Mouse (Mus musculus): ENCODE results near the gene Snd1. TPM values are rescaled to one million over a fixed set of nuclear protein-coding genes. Genes with fewer than 3 reads are reported as not detected.
A peak's percentile ranks its signal among the peaks of the same experiment; 100 is the strongest.

Gene Snd1
- total RNA-seq, 2 experiments from 2014 or later = 110 to 112 TPM

DNA sequence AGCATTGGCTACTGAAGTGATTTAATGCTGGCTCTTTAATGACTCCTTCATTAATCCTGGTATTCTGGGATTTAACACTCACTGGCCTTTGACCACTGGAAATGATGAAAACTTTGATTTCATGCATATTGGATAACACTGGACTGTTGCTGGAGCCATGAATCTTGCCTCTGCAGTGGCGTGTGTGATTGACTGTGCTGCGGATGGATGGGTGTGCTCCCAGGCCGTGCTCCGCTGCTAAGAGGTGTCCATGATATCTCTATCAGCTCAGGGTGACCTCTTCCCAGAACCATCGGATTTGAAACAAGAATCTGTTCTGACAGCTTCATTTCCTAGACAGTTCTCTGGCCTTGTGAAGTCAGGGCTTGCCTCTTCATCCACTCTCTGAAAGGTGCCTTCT is 210.8 kb downstream of the Snd1 start:
- DNase-seq (ENCODE audit: low spot score in 2 of 2) = no peak
- Histone ChIP-seq H3K4me3 (no peak overlapping the region), H3K27ac (0 out of 2 replicates have a peak overlapping the region, but pooled peaks have one; percentile 4)
- no peak for TF ChIP-seq CTCF (conservative IDR thresholded peaks at IDR 0.05)

DNA sequence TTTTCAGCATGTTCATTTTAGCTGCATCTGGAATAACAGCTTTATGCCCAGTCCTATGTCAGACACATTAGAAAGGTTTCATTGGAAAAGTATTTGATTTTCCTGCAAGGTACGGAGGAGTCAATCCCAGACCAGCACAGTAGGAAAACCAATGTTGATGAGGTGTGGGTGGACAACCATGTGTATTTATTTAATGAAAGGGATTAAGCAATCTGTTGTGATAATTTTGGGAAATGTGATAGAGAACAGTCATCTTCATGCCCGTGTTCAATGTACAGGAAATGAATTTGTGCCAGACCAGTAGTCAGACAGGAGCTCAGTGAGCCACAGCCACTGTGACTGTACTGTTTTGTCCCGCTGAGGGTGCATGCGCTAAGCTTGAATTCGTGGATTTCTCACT is 212.8 kb downstream of the Snd1 start:
- H3K4me3 ChIP-seq = no peak overlapping the region
- no peak for TF ChIP-seq CTCF (conservative IDR thresholded peaks at IDR 0.05)
- H3K27ac ChIP-seq = peak overlapping the region; percentile 54; the same call in 1 of the 2 replicates
- DNase-seq (ENCODE audit: low spot score in 2 of 2) = peak in 1 of 2 experiments; percentile 57

DNA sequence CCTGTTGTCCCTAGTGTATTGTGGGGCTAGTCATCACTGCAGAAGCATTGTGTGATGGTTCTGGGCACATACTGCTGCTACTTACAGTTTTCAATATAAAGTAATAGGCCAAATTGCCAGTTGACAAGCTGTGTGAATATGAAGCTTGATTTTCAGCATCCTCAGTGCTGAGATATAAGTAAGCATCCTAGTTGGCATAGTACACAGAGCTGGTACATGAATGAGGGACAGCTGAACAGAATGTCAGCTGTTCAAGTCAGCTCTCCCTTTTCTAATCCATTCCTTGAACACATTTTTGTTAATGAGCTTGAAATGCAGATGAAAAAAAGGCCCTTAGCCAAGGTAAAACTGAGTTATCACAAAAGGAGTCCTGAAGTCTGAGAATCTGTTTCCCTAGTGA is 217.7 kb downstream of the Snd1 start:
- no peak for TF ChIP-seq CTCF (conservative IDR thresholded peaks at IDR 0.05)
- Histone ChIP-seq H3K4me3 (no peak overlapping the region), H3K27ac (peak overlapping the region; percentile 16; the same call in 1 of the 2 replicates)
- no peak for DNase-seq (ENCODE audit: low spot score in 2 of 2)

DNA sequence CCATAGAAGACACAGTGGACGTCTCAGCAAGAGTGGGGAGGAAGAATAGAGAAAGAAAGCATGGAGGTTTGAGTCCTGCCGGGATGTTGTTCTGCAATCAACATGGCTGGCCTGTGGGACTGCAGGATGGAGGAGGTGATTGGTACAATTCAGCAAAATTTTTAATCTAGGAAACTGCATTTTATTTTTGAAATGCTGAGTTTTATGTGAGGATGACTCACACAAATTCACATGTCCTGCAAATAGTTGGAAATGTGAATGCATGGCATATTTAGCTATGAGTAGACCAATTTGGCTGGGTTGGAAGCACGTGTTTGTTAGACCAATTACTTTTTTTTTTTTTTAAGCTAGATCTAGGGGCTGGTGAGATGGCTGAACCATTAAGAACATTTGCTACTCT is 222.3 kb downstream of the Snd1 start:
- no peak for TF ChIP-seq CTCF (conservative IDR thresholded peaks at IDR 0.05)
- Histone ChIP-seq H3K4me3 (no peak overlapping the region), H3K27ac (no peak overlapping the region)
- no peak for DNase-seq (ENCODE audit: low spot score in 2 of 2)

DNA sequence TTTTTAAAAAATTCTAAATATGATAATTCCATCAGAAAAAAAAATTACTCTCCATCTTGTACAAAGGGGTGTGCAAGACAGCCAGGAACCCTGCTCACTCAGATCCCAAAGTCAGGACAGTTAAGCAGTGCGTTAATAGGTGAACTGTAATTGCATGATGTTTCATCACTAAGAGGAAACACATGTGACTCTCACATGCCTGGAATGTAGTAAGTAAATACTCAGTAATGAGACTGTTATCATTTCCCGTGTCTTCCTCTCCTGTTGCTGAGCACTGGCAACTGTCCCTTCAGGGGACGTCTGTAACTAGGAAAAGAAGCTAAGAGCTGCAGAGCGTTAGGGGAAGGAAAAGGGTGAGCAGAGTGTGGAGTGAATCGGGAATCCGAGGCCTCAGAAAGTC is 229.7 kb downstream of the Snd1 start:
- TF ChIP-seq CTCF (conservative IDR thresholded peaks at IDR 0.05) = no peak
- Histone ChIP-seq H3K4me3 (no peak overlapping the region), H3K27ac (peak overlapping the region; percentile 89)
- DNase-seq (ENCODE audit: low spot score in 2 of 2) = no peak

DNA sequence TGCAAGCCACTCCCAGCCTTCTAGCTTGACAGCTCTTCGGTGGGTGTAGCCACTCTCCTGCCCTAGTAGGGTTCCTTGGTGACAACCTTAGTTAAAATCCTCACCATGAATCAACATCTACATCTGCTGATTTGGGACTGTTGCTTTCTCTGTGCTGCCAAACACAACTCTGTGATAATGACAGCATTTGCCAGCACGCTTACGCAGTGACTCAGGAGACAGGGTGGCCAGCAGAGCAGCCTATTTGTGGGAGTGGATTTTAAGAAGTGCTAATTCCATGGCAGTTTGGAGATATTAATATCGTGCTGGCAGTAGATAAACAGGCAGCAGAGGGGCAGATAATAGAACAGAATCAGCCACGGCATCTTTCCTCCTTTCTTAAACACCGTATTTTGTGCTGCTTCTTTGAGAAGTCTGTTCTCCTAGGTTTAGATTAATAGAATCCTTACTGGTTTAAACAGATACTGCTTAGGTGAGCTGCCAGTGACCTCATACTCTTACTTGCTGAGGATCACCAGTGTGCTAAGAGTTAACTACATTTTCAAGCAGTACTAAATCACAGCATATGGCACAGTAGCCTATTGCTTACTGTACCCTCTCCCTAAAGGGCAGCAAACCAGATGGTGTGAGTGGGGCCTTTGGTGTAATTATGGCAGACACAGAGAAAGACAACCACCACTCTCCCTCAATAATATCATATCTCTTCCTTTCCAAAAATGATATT is 230.6 kb downstream of the Snd1 start:
- peak; percentile 61 to 85 for DNase-seq (ENCODE audit: low spot score in 2 of 2)
- TF ChIP-seq CTCF (conservative IDR thresholded peaks at IDR 0.05) = no peak
- Histone ChIP-seq H3K4me3 (peak overlapping the region; percentile 1; the same call in 1 of the 2 replicates), H3K27ac (peak overlapping the region; percentile 89)

DNA sequence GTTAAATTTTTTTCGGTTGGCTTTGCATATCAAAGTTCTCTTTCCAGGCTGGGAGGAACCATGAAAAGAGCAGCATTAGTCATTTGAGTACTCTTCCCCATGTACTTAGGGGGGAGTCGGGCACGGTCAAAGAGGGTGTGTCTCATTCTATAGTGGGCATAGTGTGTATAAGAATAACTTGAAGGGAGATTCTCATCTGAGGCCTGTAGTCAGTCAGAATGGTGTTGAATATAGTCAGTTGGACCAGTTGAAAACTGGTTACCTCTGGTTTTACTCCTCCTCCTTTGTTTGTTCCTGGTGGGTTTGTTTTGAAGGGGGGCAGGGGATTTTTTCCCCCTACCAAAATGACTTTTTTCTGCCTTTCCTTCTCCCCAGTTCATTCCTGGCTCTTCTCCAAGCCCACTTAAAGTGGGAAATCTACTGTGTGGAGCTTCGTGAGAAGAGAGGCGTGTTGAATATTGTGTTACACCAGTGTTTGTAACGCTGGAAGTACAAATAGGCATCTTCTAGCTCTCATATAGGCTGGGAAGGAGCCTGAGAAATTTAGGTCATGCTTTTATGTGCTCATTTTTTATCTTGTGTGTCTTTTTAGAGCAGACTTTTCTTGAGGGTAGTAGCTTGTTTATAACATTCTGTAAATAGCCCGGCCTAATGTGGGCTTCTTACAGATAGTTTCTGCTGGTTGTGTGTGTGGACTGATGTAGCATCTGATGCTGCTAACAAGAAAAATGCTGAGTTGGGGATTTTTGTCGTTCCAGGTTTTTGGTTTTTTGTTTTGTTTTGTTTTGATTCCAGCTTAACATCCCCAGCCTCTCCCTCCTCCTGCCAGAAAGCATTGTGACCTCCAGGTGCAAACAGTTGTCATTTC is 231.4 kb downstream of the Snd1 start:
- TF ChIP-seq CTCF (conservative IDR thresholded peaks at IDR 0.05) = no peak
- Histone ChIP-seq H3K27ac (peak overlapping the region; percentile 89), H3K4me3 (no peak overlapping the region)
- DNase-seq (ENCODE audit: low spot score in 2 of 2) = no peak

DNA sequence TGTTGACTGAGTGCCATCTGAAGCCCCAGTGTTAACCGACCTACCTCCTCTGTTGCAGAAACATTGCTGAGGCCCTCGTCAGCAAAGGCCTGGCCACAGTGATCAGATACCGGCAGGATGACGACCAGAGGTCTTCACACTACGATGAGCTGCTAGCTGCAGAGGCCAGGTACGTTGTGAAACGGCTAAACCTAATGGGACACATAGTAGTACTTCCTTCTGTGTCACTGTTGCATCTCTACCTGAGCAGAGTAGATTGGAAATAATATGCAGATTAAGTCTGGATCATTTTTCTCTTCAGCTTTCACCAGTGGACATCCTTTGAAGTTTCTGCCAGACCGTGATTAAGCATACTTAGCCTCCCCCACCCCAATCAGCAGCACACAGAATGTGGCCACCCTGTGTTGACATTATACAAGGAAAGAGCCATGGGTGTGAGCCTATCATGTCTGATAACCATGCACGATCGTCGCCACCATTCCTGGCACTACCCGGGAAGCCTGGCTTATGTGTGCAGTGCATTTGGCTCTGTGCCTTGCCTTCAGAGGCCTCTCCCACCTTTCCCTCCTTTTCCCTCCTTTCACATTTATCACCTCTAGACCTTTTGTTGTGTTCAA is 232.1 kb downstream of the Snd1 start:
- no peak overlapping the region for H3K4me3 ChIP-seq
- no peak for TF ChIP-seq CTCF (conservative IDR thresholded peaks at IDR 0.05)
- H3K27ac ChIP-seq = peak overlapping the region; percentile 89
- no peak for DNase-seq (ENCODE audit: low spot score in 2 of 2)

DNA sequence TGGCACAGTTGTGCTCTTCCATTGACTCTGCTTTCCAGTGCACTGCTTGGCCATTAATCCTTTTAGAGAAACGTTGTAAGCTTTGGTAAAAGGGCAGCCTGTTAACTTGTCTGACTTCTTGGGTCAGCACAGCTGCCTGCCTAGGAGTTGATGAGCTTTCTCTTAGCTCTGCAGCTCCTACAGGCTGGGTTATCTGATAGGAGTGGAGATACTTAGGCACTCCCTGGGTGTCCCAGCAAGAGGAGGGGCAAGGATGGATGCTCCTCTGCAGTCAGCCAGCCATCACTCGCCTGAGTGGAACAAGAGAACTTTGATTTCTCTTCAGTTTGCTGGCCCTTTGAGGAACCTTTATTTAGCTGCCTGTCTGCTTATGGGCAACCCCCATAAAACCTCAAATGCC is 235.1 kb downstream of the Snd1 start:
- no peak for TF ChIP-seq CTCF (conservative IDR thresholded peaks at IDR 0.05)
- Histone ChIP-seq H3K27ac (peak overlapping the region; percentile 29; the same call in 1 of the 2 replicates), H3K4me3 (no peak overlapping the region)
- DNase-seq (ENCODE audit: low spot score in 2 of 2) = no peak

DNA sequence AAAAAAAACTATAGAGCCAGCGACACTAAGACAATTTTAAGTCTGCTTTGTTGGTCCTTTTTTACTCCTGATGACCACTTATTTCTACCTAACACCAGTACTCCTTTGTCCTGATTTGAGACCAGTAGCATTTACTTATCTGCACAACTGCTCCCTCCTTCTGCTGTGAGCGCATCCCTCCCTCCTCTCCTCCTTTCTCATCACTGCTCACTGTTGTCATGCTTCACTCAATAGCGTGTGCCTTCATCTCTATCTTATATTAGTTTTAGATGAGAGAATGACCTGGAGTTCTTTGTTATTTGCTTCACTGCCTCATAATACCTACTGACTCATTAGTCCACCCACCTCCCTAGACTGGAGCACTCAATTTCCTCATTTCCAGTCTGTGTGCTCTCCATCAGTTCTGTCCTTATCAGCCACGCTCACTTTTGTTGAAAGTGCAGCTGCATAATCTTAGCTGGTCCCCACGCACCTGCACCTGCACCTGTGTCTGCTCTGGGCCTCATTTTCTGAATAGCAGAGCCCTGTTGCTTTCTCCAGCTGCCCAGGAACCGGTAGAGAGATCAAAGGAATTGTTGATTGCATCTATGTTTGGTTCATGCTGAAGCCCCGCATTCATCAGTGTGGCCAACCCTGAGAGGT is 242.4 kb downstream of the Snd1 start:
- peak overlapping the region; percentile 18; the same call in 1 of the 2 replicates for H3K27ac ChIP-seq
- TF ChIP-seq CTCF (conservative IDR thresholded peaks at IDR 0.05) = no peak

DNA sequence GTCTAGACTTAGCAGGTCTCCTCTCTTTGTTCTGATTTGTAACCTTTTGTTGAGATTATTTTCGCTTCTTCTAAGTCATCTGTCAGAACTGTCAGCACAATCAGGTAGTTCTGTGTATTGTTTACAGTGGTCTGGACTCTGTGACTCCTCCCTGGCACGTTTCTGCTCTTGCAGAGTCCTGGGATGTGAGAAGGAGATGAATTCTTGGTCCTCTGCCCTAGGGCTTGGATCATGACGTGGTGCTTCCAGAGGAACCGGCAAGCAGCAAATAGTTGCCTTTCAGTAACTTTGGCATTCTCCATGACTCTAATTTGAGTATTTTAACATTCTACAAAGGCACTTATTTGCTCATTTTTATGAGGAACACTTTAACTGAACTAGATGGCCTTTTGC is 242.9 kb downstream of the Snd1 start:
- TF ChIP-seq CTCF (conservative IDR thresholded peaks at IDR 0.05) = no peak
- Histone ChIP-seq H3K4me3 (no peak overlapping the region), H3K27ac (no peak overlapping the region)
- no peak for DNase-seq (ENCODE audit: low spot score in 2 of 2)

More for the DNA sequence above, 242.4 kb downstream of the Snd1 start:
- no peak for DNase-seq (ENCODE audit: low spot score in 2 of 2)
- H3K4me3 ChIP-seq = no peak overlapping the region

DNA sequence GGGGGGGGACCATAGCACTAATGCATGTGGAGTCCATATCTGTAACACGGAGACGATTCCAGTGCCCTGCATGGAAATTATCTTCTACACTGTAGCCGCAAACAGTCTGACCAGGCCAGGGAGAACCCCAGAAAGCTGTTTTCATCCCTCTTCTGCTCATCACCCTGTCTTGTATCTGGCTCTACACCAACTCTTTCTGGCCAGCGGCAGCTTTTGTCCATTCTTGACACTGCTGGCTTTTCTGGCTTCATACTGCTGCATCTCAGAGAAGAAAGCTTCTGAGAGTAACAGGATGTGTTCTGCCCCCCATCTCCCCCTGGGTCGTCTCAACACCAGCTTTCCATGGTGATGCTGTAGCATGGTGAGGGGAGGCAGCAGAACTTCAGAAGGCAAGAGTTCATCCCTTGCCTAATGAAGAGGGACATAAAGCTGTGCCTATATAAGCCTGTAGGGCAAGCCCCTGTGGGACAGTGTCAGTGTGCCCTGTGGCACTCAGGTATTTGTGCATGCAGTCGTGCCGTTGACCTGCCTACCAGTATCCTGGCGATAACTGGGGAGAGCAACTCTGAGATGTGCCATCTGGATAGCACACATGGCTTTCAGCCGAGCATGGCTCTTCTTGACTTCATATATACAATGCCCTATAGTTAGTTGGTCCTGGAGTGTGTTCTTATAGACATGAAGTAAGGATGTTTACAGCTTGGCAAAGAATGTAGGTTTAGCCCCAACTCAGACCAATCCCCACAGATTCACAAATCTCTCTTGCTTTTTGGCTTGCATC is 245.6 kb downstream of the Snd1 start:
- no peak overlapping the region for H3K27ac ChIP-seq
- H3K4me3 ChIP-seq = no peak overlapping the region
- DNase-seq (ENCODE audit: low spot score in 2 of 2) = no peak
- TF ChIP-seq CTCF (conservative IDR thresholded peaks at IDR 0.05) = no peak
